Mouse (Mus musculus) neural tube, embryonic 11.5 days (tissue): ENCODE measurements around the gene Nfatc2. TPM values are rescaled to one million over a fixed set of nuclear protein-coding genes. Genes with fewer than 3 reads are reported as not detected.

Experiments used
- ATAC-seq: fragments of 200-750 bp; cut with Nextera tagmentation; 2 replicates; pipeline ENCODE4 v1.8.0; 2017; ENCODE audit warnings: moderate number of reproducible peaks, mild to moderate bottlenecking, moderate TSS enrichment, moderate library complexity; ENCODE audit not compliant: insufficient read depth, low FRiP score, low TSS enrichment
- DNase-seq: peaks from one replicate; pipeline ENCODE4 v3.0.0-alpha.2; 2015; ENCODE audit warnings: low spot score
- H3K27ac ChIP-seq: fragments of 300-500 bp; sonication (generic); 2 replicates; pipeline ENCODE4 v1.5.1; 2014; ENCODE audit warnings: low read depth, mild to moderate bottlenecking, low read length
- H3K27me3 ChIP-seq: fragments of 300-500 bp; sonication (generic); 2 replicates; pipeline ENCODE4 v1.6.1; 2014; ENCODE audit warnings: mild to moderate bottlenecking, low read length, mixed read lengths; ENCODE audit not compliant: control insufficient read depth, insufficient read depth
- H3K36me3 ChIP-seq: fragments of 300-500 bp; sonication (generic); 2 replicates; pipeline ENCODE4 v1.6.1; 2014; ENCODE audit warnings: mild to moderate bottlenecking, low read length, moderate library complexity, mixed read lengths; ENCODE audit not compliant: control insufficient read depth, insufficient read depth
- H3K4me1 ChIP-seq: fragments of 300-500 bp; sonication (generic); 2 replicates; pipeline ENCODE4 v1.6.1; 2014; ENCODE audit warnings: low read length, mixed read lengths; ENCODE audit not compliant: control insufficient read depth, insufficient read depth
- H3K4me2 ChIP-seq: fragments of 300-500 bp; sonication (generic); 2 replicates; pipeline ENCODE4 v1.6.1; 2014; ENCODE audit warnings: low read depth, mild to moderate bottlenecking, moderate library complexity
- H3K4me3 ChIP-seq: fragments of 300-500 bp; sonication (generic); 2 replicates; pipeline ENCODE4 v1.5.1; 2014; ENCODE audit warnings: low read depth, low read length
- H3K9ac ChIP-seq: fragments of 300-500 bp; sonication (generic); 2 replicates; pipeline ENCODE4 v1.6.1; 2014; ENCODE audit warnings: mild to moderate bottlenecking, low read length
- H3K9me3 ChIP-seq: fragments of 300-500 bp; sonication (generic); 2 replicates; pipeline ENCODE4 v1.6.1; 2016; ENCODE audit warnings: low read length; ENCODE audit not compliant: control insufficient read depth
- WGBS: fragments of 180-500 bp; shearing (Covaris S2); extraction: QIAGEN DNeasy Blood & Tissue Kit; methylation state at CpG from one replicate; pipeline ENCODE4 v1.1.7; 2014; 5-methylcytosine and 5-hydroxymethylcytosine counted together
- polyA plus RNA-seq: library from polyadenylated mRNA; unstranded; fragments of >200 nt; fragmentation: Nextera tagmentation; extraction: Ambion mirVana; gene quantifications from 2 replicates; pipeline ENCODE4 v1.2.1, GENCODE M21; 2014

Nfatc2 gene
- polyA plus RNA-seq, 1 experiment from 2014 or later = 0.93 TPM

DNA sequence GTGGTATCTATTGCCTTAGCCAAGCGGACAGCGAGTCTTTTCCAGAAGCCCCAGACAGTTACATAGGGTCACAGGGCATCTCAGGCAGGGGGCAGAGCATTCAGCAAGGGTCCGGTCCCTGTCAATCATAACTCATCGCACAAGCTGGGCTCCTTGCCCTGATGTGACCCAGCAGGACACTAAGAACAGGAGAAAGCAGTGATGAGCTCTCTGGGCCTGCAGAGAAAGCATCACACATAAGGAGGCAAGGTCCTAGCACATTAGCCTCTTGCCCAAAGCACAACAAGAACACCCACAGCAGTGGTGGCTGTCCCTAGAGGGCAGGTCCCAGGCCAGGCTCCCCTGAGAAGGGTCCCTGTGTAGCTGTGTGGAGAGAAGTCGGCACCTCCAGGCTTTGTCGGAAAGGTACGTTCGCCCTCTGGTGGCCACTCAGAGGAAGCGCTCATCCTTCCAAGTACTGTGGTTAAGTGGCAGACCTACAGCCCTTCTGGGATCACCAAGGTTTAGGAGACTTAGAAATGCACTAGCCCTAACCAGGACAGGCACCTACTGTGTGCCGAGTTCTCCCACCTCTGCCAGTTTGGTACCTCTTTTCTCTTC is 156.1 kb downstream of the Nfatc2 start:
- peak; percentile 71 for ATAC-seq
- Histone ChIP-seq H3K9me3 (no peaks in the 10 kb centered on the region), H3K4me2 (no peak overlapping the region), H3K4me3 (no peak overlapping the region), H3K27me3 (no peaks in the 10 kb centered on the region), H3K27ac (no peak overlapping the region), H3K4me1 (0 out of 2 replicates have a peak, but pooled peaks cover 6% of the 10 kb centered on the region), H3K9ac (peak overlapping the region; percentile 18; the same call in 1 of the 2 replicates), H3K36me3 (no peaks in the 10 kb centered on the region)
- DNase-seq = peak; percentile 72
- WGBS = 35% methylated on average over 10 of the region's 10 CpGs

DNA sequence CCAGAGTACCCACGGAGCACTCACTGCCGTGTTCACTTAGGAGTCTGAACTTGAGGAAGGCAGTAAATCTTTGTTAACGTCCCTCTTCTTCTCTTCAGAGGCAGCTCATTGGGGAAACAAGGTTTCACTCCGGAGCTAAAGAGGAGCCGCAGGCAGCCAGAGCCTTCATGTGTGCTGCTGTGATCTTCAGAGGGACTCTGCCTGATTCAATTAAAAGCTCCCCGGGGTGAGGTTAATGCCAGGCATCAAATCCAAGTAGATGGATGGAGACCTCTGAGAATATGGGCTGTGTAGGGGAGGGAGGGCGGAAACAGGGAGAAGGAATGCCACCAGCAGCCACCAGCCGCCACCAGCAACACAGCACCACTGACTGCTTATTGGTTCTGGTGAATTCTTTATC is 157.3 kb downstream of the Nfatc2 start:
- Histone ChIP-seq H3K9me3 (no peaks in the 10 kb centered on the region), H3K9ac (no peak overlapping the region), H3K4me2 (no peak overlapping the region), H3K27ac (no peak overlapping the region), H3K27me3 (no peaks in the 10 kb centered on the region), H3K4me3 (no peak overlapping the region), H3K4me1 (0 out of 2 replicates have a peak, but pooled peaks cover 6% of the 10 kb centered on the region), H3K36me3 (no peaks in the 10 kb centered on the region)
- 24% methylated on average over 8 of the region's 8 CpGs for whole genome bisulfite sequencing
- ATAC-seq (no peak), DNase-seq (no peak)

DNA sequence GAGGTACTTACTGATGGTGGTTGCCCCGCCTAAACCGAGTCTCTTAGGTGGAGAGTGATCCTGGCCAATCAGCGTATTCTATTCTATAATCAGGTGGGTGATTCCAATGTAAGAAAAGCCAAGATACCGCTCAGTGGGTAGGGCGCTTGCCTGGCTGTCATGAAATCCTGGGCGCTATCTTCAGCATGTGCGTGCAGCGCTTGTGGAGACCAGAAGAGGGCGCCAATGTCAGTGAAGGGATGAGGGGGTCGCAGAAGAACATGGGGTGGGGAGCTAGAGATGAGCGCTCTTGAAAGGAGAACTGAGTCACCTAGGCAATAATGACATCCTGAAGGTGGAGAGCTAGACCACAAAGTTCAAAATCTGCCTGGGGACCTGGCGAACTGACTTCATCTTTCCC is 160.0 kb downstream of the Nfatc2 start:
- Histone ChIP-seq H3K4me3 (no peak overlapping the region), H3K27ac (no peak overlapping the region), H3K36me3 (no peaks in the 10 kb centered on the region), H3K4me1 (peaks cover 5% of the 10 kb centered on the region; the same call in 1 of the 2 replicates), H3K9me3 (no peaks in the 10 kb centered on the region), H3K27me3 (no peaks in the 10 kb centered on the region), H3K4me2 (no peak overlapping the region), H3K9ac (no peak overlapping the region)
- ATAC-seq (no peak), DNase-seq (no peak)
- WGBS = 92% methylated on average over 12 of the region's 12 CpGs

DNA sequence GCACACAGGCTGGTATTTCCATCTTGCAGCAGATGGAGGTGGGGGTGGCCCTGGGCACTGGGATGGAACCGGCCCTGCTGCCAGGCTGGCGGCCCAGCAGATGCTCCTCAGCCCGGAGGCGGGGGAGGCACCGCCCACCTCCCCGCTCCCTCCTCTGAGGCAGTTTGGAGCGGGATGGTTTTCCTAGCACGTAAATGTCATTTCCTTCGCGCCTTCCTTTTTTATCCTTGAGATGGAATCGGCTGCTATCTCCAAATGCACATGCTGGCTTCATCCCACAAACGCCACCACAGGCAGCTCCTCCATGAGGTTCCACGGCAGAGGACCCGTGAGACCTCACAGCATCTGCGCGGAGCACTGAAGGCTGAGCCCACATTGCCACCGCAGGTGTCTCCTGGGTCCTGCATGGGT is 160.5 kb downstream of the Nfatc2 start:
- Histone ChIP-seq H3K27me3 (no peaks in the 10 kb centered on the region), H3K9me3 (no peaks in the 10 kb centered on the region), H3K27ac (no peak overlapping the region), H3K36me3 (no peaks in the 10 kb centered on the region), H3K4me1 (peaks cover 5% of the 10 kb centered on the region; the same call in 1 of the 2 replicates), H3K4me2 (no peak overlapping the region), H3K4me3 (no peak overlapping the region), H3K9ac (no peak overlapping the region)
- ATAC-seq = no peak
- 91% methylated on average over 17 of the region's 17 CpGs for WGBS
- no peak for DNase-seq

DNA sequence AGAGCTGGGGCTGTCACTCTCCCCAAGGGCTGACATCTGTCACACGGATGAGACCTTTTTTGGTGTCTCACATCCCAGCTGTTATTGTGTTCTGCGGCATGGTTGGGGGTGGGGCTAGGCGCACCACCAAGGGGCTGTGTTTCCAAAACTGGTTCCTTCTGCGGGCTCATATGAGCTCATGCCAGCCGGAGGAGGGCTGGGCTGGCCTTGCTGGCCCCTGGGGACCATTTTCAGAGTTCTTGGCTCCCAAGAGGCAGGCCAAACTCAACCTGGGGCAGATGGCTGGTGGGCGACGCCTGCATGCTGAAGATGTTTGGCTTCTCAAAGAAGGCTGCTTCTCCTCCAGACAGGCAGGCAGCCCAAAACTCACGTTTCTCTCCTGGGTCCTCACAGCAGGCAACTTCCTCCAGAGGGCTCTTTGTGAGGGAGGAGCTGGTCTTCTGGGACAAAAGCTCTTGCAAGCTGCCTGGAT is 162.4 kb downstream of the Nfatc2 start:
- DNase-seq (no peak), ATAC-seq (no peak)
- H3K4me1 ChIP-seq = peaks cover 5% of the 10 kb centered on the region; the same call in 1 of the 2 replicates
- H3K27ac ChIP-seq = peak overlapping the region; percentile 20; the same call in 1 of the 2 replicates
- H3K4me2 ChIP-seq = no peak overlapping the region
- no peaks in the 10 kb centered on the region for H3K27me3 ChIP-seq
- no peak overlapping the region for H3K4me3 ChIP-seq
- H3K36me3 ChIP-seq = no peaks in the 10 kb centered on the region
- no peak overlapping the region for H3K9ac ChIP-seq
- no peaks in the 10 kb centered on the region for H3K9me3 ChIP-seq
- WGBS = 37% methylated on average over 8 of the region's 8 CpGs

DNA sequence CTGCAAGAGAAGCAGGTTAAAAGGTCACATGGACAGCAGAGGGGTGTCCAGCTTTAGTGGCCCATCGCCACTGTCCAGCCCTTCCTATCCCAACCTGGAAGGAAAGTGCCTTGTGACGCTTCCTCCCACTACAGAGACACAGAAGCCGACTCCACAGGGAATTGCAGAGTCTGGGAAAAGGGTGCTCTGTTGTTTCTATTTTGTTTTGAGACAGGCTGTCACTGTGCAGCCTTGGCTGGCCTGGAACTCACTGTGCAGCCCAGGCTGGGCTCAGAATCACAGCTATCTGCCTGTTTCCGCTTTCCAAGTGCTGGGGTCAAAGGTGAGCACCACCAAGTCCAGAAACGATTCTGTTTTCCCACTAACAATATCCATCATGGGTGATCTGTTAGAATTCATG is 167.3 kb downstream of the Nfatc2 start:
- H3K36me3 ChIP-seq = no peaks in the 10 kb centered on the region
- no peak for ATAC-seq
- WGBS = 73% methylated on average over 5 of the region's 5 CpGs
- no peak overlapping the region for H3K9ac ChIP-seq
- H3K27ac ChIP-seq = no peak overlapping the region
- H3K9me3 ChIP-seq = no peaks in the 10 kb centered on the region
- peaks cover 5% of the 10 kb centered on the region; the same call in 1 of the 2 replicates for H3K4me1 ChIP-seq
- no peak for DNase-seq
- no peak overlapping the region for H3K4me3 ChIP-seq
- H3K4me2 ChIP-seq = no peak overlapping the region
- H3K27me3 ChIP-seq = no peaks in the 10 kb centered on the region

DNA sequence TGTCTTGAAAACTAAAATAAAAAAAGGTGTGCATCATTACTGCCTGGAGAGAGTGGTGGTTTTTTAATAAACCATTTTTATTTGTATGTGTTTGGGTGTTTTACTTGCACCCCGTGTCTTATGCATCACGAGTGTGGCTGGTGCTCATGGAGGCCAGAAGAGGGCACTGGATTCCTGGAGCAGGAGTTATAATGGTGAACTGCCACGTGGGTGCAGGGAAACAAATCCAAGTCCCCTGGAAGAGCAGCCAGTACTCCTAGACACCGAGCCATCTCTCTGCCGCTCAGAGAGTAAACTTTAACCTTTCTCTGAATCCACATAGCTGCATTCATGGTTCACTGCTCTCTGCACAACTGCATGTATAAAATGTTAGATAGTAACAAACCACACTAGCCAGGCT is 168.1 kb downstream of the Nfatc2 start:
- Histone ChIP-seq H3K4me1 (no peaks in the 10 kb centered on the region), H3K4me3 (no peak overlapping the region), H3K27ac (no peak overlapping the region), H3K4me2 (no peak overlapping the region), H3K36me3 (no peaks in the 10 kb centered on the region), H3K9me3 (no peaks in the 10 kb centered on the region), H3K27me3 (no peaks in the 10 kb centered on the region), H3K9ac (no peak overlapping the region)
- 73% methylated on average over 5 of the region's 5 CpGs for WGBS
- DNase-seq (no peak), ATAC-seq (no peak)

DNA sequence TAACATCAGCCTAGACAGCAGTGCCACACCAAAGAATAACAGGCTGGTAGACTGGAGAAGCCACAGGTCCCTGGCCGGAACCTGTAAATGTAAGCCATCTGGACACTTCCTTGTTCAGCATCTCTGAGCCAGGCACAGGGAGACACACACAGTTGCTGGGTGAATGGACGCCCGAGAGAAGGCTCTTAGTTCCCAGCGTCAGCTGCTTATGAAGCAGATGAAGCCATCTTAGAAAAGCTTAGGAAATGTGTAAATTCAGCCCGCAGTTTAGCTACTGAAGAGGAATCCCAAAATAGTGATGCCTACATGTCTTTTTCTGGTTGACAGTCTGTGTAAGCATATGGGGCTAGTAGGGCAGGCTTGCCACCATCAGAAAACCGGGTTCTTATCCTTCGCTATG is 169.1 kb downstream of the Nfatc2 start:
- no peak for DNase-seq
- 94% methylated on average over 7 of the region's 7 CpGs for WGBS
- no peak for ATAC-seq

DNA sequence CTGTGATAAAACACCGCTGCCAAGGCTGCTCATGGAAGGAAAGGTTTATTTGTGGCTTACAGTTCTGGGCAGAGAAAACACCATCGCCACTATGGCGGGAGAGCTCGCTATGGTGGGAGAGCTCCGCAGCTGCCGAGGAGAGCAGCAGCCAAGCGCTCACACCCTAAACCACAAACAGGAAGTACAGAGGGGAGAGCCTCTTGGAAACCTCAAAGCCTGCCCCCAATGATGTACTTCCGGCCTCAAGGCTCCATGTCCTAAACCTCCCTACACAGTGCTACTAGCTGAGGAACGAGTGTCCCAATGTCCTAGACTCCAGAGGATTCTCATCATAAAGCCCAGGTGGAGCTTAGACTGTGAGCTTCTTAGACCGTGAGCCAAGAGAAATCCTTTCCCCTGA is 171.9 kb downstream of the Nfatc2 start:
- H3K4me2 ChIP-seq = no peak overlapping the region
- DNase-seq (no peak), ATAC-seq (no peak)
- H3K4me1 ChIP-seq = no peaks in the 10 kb centered on the region
- WGBS = 94% methylated on average over 10 of the region's 10 CpGs
- no peak overlapping the region for H3K4me3 ChIP-seq
- no peaks in the 10 kb centered on the region for H3K9me3 ChIP-seq
- H3K9ac ChIP-seq = no peak overlapping the region
- no peak overlapping the region for H3K27ac ChIP-seq
- H3K27me3 ChIP-seq = no peaks in the 10 kb centered on the region
- H3K36me3 ChIP-seq = no peaks in the 10 kb centered on the region

More for the DNA sequence above, 169.1 kb downstream of the Nfatc2 start:
- H3K4me2 ChIP-seq = no peak overlapping the region
- H3K9ac ChIP-seq = no peak overlapping the region
- H3K27me3 ChIP-seq = no peaks in the 10 kb centered on the region
- H3K4me3 ChIP-seq = no peak overlapping the region
- no peaks in the 10 kb centered on the region for H3K9me3 ChIP-seq
- no peaks in the 10 kb centered on the region for H3K36me3 ChIP-seq
- H3K4me1 ChIP-seq = no peaks in the 10 kb centered on the region
- H3K27ac ChIP-seq = no peak overlapping the region
